Mouse (Mus musculus): ENCODE results near the gene Usp24. TPM values are rescaled to one million over a fixed set of nuclear protein-coding genes. Genes with fewer than 3 reads are reported as not detected.
"Not testable (repeated sequence)": the region's sequence is repeated elsewhere in the genome, so short reads cannot be mapped to it uniquely, and the experiment has no call there.

Usp24 gene
- polyA plus RNA-seq, 1 experiment from 2014 or later: 9.7 TPM

DNA sequence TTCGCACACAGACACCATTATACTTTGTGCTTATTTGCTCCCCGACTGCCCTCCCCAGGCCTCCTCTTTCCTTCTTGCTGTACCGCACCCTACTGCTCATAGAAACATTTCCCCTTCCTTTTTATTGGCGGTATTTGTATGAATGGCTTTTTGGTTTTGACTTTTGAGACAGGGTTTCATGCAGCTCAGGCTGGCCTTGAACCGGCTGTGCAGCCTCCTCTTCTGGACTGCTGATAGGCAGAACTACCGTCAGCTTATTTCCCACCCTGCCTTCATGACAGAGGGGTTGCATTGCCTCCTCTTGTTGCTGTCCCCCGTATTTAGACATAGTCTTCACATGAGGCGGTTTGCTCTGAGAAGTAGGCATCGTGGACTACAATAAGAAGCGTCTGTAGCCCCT, 6.8 kb downstream of the Usp24 start:
- no peak overlapping the region for H3K27ac ChIP-seq
- peaks cover 3% of the 10 kb centered on the region; the same call in 1 of the 2 replicates for H3K4me1 ChIP-seq
- H3K27me3 ChIP-seq (replicated peaks): no peaks in the 10 kb centered on the region
- no peaks in the 10 kb centered on the region for H3K9me3 ChIP-seq
- no peaks in the 10 kb centered on the region for H3K36me3 ChIP-seq
- no peak overlapping the region for H3K9ac ChIP-seq
- WGBS: 86% methylated on average over 10 of the region's 10 CpGs
- H3K4me2 ChIP-seq: no peak overlapping the region
- ATAC-seq (ENCODE audit: insufficient read depth, low FRiP score, low read depth): no peak
- no peak overlapping the region for H3K4me3 ChIP-seq (replicated peaks)

DNA sequence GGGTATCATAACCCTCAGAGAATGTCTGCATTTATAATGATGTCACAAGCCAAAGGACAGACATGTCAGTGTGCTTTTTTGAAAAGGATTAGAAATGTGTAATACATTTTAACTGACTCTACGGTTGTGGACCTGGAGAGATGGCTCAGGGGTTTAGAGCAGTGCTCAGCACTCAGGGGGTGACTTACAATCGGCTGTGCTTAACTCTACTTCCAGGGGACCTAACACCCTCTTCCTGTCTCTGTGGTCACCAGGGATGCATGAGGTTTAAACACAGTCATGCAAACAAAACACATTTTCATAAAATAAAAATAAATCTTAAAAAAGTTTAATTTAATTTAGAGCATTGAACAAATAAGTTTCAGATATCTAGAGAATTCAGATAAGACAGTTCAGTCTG, 7.3 kb downstream of the Usp24 start:
- Histone ChIP-seq H3K27ac (no peak overlapping the region), H3K9me3 (no peaks in the 10 kb centered on the region), H3K27me3 (replicated peaks) (no peaks in the 10 kb centered on the region), H3K4me2 (no peak overlapping the region), H3K36me3 (no peaks in the 10 kb centered on the region), H3K9ac (no peak overlapping the region), H3K4me1 (peaks cover 3% of the 10 kb centered on the region; the same call in 1 of the 2 replicates), H3K4me3 (replicated peaks) (no peak overlapping the region)
- WGBS: 59% methylated on average over 2 of the region's 2 CpGs
- no peak for ATAC-seq (ENCODE audit: insufficient read depth, low FRiP score, low read depth)

- Histone ChIP-seq H3K27ac (no peak overlapping the region), H3K4me2 (no peak overlapping the region), H3K9me3 (no peaks in the 10 kb centered on the region), H3K4me3 (replicated peaks) (no peak overlapping the region), H3K4me1 (no peaks in the 10 kb centered on the region; the same call in 1 of the 2 replicates), H3K27me3 (replicated peaks) (no peaks in the 10 kb centered on the region), H3K9ac (no peak overlapping the region), H3K36me3 (no peaks in the 10 kb centered on the region)
- ATAC-seq (ENCODE audit: insufficient read depth, low FRiP score, low read depth): peak; percentile 92
- WGBS: 64% methylated on average over 5 of the region's 5 CpGs
These were observed 11.4 kb downstream of the Usp24 start for GRCm38 (mm10) chr4:106327436-106327835.

DNA sequence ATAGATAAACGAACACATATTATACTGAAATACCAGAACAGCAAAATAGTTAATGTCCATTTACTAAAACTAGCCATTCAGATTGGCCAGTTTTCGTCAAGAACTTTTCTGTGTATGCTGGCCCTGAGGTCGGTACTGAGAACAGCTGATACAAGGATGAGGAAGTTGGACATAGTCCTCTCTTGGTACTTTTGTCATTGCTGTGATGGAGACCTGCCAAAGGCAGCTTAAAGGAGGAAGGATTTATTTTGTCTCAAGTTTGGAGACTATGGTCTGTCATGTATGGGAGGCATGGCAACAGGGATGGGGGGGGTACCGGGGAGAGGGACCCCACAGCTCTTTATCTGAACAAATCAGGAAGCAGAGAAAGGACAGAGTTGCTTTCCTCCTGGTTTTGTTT, 12.7 kb downstream of the Usp24 start:
- Histone ChIP-seq H3K27ac (no peak overlapping the region), H3K36me3 (no peaks in the 10 kb centered on the region), H3K9ac (no peak overlapping the region), H3K4me2 (no peak overlapping the region), H3K9me3 (no peaks in the 10 kb centered on the region), H3K4me3 (replicated peaks) (no peak overlapping the region), H3K27me3 (replicated peaks) (no peaks in the 10 kb centered on the region), H3K4me1 (no peaks in the 10 kb centered on the region; the same call in 1 of the 2 replicates)
- 85% methylated on average over 4 of the region's 4 CpGs for WGBS
- ATAC-seq (ENCODE audit: insufficient read depth, low FRiP score, low read depth): no peak

GRCm38 (mm10) chr4:106329171-106329570, 13.2 kb downstream of the Usp24 start:
- 86% methylated on average over 6 of the region's 6 CpGs for WGBS
- not testable (repeated sequence) for H3K27ac ChIP-seq; H3K27me3 ChIP-seq (replicated peaks); H3K4me3 ChIP-seq (replicated peaks); ATAC-seq (ENCODE audit: insufficient read depth, low FRiP score, low read depth); H3K4me1 ChIP-seq; H3K9ac ChIP-seq; H3K4me2 ChIP-seq; H3K36me3 ChIP-seq; H3K9me3 ChIP-seq

DNA sequence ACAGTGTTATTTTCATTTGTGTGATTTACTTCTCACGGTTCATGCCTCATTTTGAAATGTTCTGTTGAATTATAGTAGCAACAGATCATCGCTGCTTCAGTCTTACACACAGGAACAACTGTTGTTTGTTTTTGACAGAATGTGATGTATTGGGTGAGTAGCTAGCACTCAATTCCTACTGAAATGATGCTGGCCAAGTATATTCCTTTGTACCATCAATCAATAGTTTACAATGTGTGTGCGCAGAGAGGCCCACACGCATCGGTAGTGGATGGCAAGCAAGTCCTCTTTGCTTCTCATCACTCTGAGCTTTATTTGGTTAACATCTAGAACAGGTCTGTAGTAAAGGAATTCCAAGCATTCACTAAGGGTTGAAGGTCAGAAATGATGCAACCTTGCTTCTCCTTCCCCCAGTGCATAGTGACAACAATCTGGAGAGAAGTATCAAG, 14.4 kb downstream of the Usp24 start:
- no peaks in the 10 kb centered on the region; the same call in 1 of the 2 replicates for H3K4me1 ChIP-seq
- no peaks in the 10 kb centered on the region for H3K27me3 ChIP-seq (replicated peaks)
- 54% methylated on average over 5 of the region's 5 CpGs for WGBS
- no peak overlapping the region for H3K27ac ChIP-seq
- no peaks in the 10 kb centered on the region for H3K9me3 ChIP-seq
- no peaks in the 10 kb centered on the region for H3K36me3 ChIP-seq
- no peak for ATAC-seq (ENCODE audit: insufficient read depth, low FRiP score, low read depth)
- no peak overlapping the region for H3K4me2 ChIP-seq
- H3K4me3 ChIP-seq (replicated peaks): no peak overlapping the region
- no peak overlapping the region for H3K9ac ChIP-seq

- H3K27me3 ChIP-seq (replicated peaks): no peaks in the 10 kb centered on the region
- no peak overlapping the region for H3K4me3 ChIP-seq (replicated peaks)
- H3K4me2 ChIP-seq: no peak overlapping the region
- no peak for ATAC-seq (ENCODE audit: insufficient read depth, low FRiP score, low read depth)
- H3K9me3 ChIP-seq: no peaks in the 10 kb centered on the region
- no peak overlapping the region for H3K9ac ChIP-seq
- H3K27ac ChIP-seq: no peak overlapping the region
- WGBS: 71% methylated on average over 3 of the region's 3 CpGs
- H3K36me3 ChIP-seq: no peaks in the 10 kb centered on the region
- no peaks in the 10 kb centered on the region for H3K4me1 ChIP-seq
These were observed 17.1 kb downstream of the Usp24 start for GRCm38 (mm10) chr4:106333071-106333470.

GRCm38 (mm10) chr4:106333584-106333983, 17.6 kb downstream of the Usp24 start:
- no peaks in the 10 kb centered on the region for H3K4me1 ChIP-seq
- H3K36me3 ChIP-seq: no peaks in the 10 kb centered on the region
- H3K4me3 ChIP-seq (replicated peaks): no peak overlapping the region
- H3K9me3 ChIP-seq: no peaks in the 10 kb centered on the region
- no peak overlapping the region for H3K4me2 ChIP-seq
- no peak overlapping the region for H3K9ac ChIP-seq
- H3K27me3 ChIP-seq (replicated peaks): no peaks in the 10 kb centered on the region
- no peak overlapping the region for H3K27ac ChIP-seq
- ATAC-seq (ENCODE audit: insufficient read depth, low FRiP score, low read depth): no peak
- 70% methylated on average over 2 of the region's 2 CpGs for WGBS

GRCm38 (mm10) chr4:106335858-106336257, 19.8 kb downstream of the Usp24 start:
- Histone ChIP-seq H3K9ac (no peak overlapping the region), H3K9me3 (no peaks in the 10 kb centered on the region), H3K27ac (no peak overlapping the region), H3K36me3 (no peaks in the 10 kb centered on the region), H3K4me2 (no peak overlapping the region), H3K27me3 (replicated peaks) (no peaks in the 10 kb centered on the region), H3K4me3 (replicated peaks) (no peak overlapping the region), H3K4me1 (no peaks in the 10 kb centered on the region)
- 78% methylated on average over 1 of the region's 1 CpGs for WGBS
- no peak for ATAC-seq (ENCODE audit: insufficient read depth, low FRiP score, low read depth)

DNA sequence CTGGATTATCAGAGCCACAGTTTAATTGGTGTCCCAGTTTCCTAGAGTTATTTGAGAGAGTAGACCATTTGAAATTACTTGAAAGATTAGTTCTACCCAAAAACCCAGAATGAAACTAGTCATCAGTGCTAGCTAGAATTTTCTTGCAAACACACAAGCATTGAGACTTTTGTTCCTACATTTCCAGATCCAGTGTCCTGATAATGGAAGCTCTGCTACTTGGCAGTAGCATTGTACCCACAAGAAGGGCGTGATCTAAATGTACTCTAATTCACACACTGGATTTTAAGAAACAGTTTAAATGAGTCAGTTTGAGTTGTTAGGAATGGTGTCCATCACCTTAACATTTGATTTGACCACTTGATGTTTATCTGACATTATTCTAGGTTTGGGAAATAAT, 31.7 kb downstream of the Usp24 start:
- WGBS: 89% methylated on average over 1 of the region's 1 CpGs
- H3K27ac ChIP-seq: no peak overlapping the region
- no peak overlapping the region for H3K4me3 ChIP-seq (replicated peaks)
- H3K27me3 ChIP-seq (replicated peaks): no peaks in the 10 kb centered on the region
- no peak overlapping the region for H3K9ac ChIP-seq
- peaks cover 16% of the 10 kb centered on the region; the same call in 1 of the 2 replicates for H3K36me3 ChIP-seq
- no peaks in the 10 kb centered on the region for H3K9me3 ChIP-seq
- H3K4me2 ChIP-seq: no peak overlapping the region
- no peaks in the 10 kb centered on the region for H3K4me1 ChIP-seq
- ATAC-seq (ENCODE audit: insufficient read depth, low FRiP score, low read depth): no peak

GRCm38 (mm10) chr4:106355025-106355424, 39.0 kb downstream of the Usp24 start:
- H3K4me3 ChIP-seq (replicated peaks); H3K27ac ChIP-seq; H3K4me1 ChIP-seq; H3K27me3 ChIP-seq (replicated peaks); H3K9me3 ChIP-seq; H3K4me2 ChIP-seq; H3K9ac ChIP-seq; ATAC-seq (ENCODE audit: insufficient read depth, low FRiP score, low read depth): not testable (repeated sequence)
- 82% methylated on average over 2 of the region's 2 CpGs for WGBS
- peaks cover 16% of the 10 kb centered on the region for H3K36me3 ChIP-seq

DNA sequence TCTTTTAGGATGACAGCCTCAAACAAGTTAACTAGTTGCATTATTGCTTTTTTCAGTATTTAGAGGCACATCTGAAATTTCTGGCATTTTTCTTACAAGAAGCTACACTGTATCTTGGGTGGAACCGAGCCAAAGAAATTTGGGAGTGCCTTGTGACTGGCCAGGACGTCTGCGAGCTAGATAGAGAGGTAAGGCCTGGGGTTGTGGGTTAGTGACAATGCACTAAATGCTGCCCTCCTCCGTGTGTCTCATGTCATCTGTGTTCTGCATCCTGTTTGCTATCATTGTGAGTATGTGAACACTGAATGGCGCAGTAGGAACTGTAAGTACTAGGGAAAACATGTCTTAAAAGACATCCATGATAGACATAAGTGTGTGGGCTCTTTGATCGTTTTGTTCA, 54.0 kb downstream of the Usp24 start:
- 81% methylated on average over 6 of the region's 6 CpGs for WGBS
- Histone ChIP-seq H3K4me3 (replicated peaks) (no peak overlapping the region), H3K4me1 (no peaks in the 10 kb centered on the region), H3K36me3 (peaks cover 11% of the 10 kb centered on the region), H3K27me3 (replicated peaks) (no peaks in the 10 kb centered on the region), H3K27ac (no peak overlapping the region), H3K4me2 (no peak overlapping the region), H3K9ac (no peak overlapping the region), H3K9me3 (no peaks in the 10 kb centered on the region)
- no peak for ATAC-seq (ENCODE audit: insufficient read depth, low FRiP score, low read depth)

- Histone ChIP-seq H3K9me3 (no peaks in the 10 kb centered on the region), H3K36me3 (peaks cover 24% of the 10 kb centered on the region), H3K27ac (no peak overlapping the region), H3K9ac (no peak overlapping the region), H3K4me1 (peaks cover 2% of the 10 kb centered on the region; the same call in 1 of the 2 replicates), H3K4me3 (replicated peaks) (no peak overlapping the region), H3K4me2 (no peak overlapping the region), H3K27me3 (replicated peaks) (no peaks in the 10 kb centered on the region)
- ATAC-seq (ENCODE audit: insufficient read depth, low FRiP score, low read depth): no peak
- 21% methylated on average over 1 of the region's 1 CpGs for WGBS
These were observed 59.8 kb downstream of the Usp24 start for GRCm38 (mm10) chr4:106375857-106376256.
